Mouse (Mus musculus) ZHBTc4 (cell line): ENCODE data around the gene Rtp3.

Experiments
- DNase-seq: peaks from one replicate; pipeline ENCODE4 v3.0.0-alpha.2; 2011; ENCODE audit warnings: low read depth, low spot score

Gene Rtp3

GRCm38 (mm10) chr9:110990204-110990603 is at the start of gene Rtp3:
Gene Rtp3 (minus strand): TSS chr9:110990583.
- DNase-seq: no peak

- no peak for DNase-seq
Measured at GRCm38 (mm10) chr9:111039966-111040365, 49.6 kb upstream of the Rtp3 start.

- no peak for DNase-seq
Measured at GRCm38 (mm10) chr9:111033717-111034116, 43.3 kb upstream of the Rtp3 start.

- DNase-seq: no peak
Measured at GRCm38 (mm10) chr9:111026791-111027190, 36.4 kb upstream of the Rtp3 start.

GRCm38 (mm10) chr9:111019022-111019421 is 28.6 kb upstream of the Rtp3 start, which contains the start of gene Ltf:
Gene Ltf (plus strand): TSS chr9:111019271.
- no peak for DNase-seq

- peak; percentile 62 for DNase-seq
Measured at GRCm38 (mm10) chr9:111015658-111016057, 25.3 kb upstream of the Rtp3 start.

- no peak for DNase-seq
Measured at GRCm38 (mm10) chr9:111012041-111012440, 21.7 kb upstream of the Rtp3 start.

GRCm38 (mm10) chr9:111011550-111011949 is 21.2 kb upstream of the Rtp3 start:
- no peak for DNase-seq

GRCm38 (mm10) chr9:111009763-111010162 is 19.4 kb upstream of the Rtp3 start:
- no peak for DNase-seq

GRCm38 (mm10) chr9:111006544-111006943 is 16.2 kb upstream of the Rtp3 start:
- DNase-seq: no peak

GRCm38 (mm10) chr9:111003279-111003678 is 12.9 kb upstream of the Rtp3 start:
- no peak for DNase-seq

- no peak for DNase-seq
Measured at GRCm38 (mm10) chr9:111001621-111002020, 11.2 kb upstream of the Rtp3 start.

- DNase-seq: no peak
Measured at GRCm38 (mm10) chr9:110999856-111000255, 9.5 kb upstream of the Rtp3 start.

- no peak for DNase-seq
Measured at GRCm38 (mm10) chr9:110999056-110999455, 8.7 kb upstream of the Rtp3 start.

GRCm38 (mm10) chr9:110997245-110997644 is 6.9 kb upstream of the Rtp3 start:
- DNase-seq: peak; percentile 95

GRCm38 (mm10) chr9:110994716-110995172 is 4.4 kb upstream of the Rtp3 start:
- peak; percentile 96 for DNase-seq

- DNase-seq: no peak
Measured at GRCm38 (mm10) chr9:110993281-110993709, 2.9 kb upstream of the Rtp3 start.

GRCm38 (mm10) chr9:110989543-110989942 is 840 bp downstream of the Rtp3 start:
- DNase-seq: no peak

GRCm38 (mm10) chr9:110989141-110989540 is 1.2 kb downstream of the Rtp3 start:
- no peak for DNase-seq

GRCm38 (mm10) chr9:110988078-110988477 is 2.3 kb downstream of the Rtp3 start:
- no peak for DNase-seq

- DNase-seq: no peak
Measured at GRCm38 (mm10) chr9:110987331-110987730, 3.1 kb downstream of the Rtp3 start.

GRCm38 (mm10) chr9:110985951-110986350 is 4.4 kb downstream of the Rtp3 start:
- DNase-seq: no peak

GRCm38 (mm10) chr9:110985541-110985940 is 4.8 kb downstream of the Rtp3 start:
- no peak for DNase-seq

- DNase-seq: peak; percentile 71
Measured at GRCm38 (mm10) chr9:110984096-110984495, 6.3 kb downstream of the Rtp3 start.
